Mouse (Mus musculus) limb, embryonic 10.5 days (tissue): ENCODE results near the gene Xlr3b. TPM values are rescaled to one million over a fixed set of nuclear protein-coding genes. Genes with fewer than 3 reads are reported as not detected.
"Not testable (repeated sequence)": the region's sequence is repeated elsewhere in the genome, so short reads cannot be mapped to it uniquely, and the experiment has no call there.

Experiments
- DNase-seq: peaks from one replicate; pipeline ENCODE4 v3.0.0-alpha.2; 2017; ENCODE audit warnings: low spot score
- H3K27ac ChIP-seq: fragments of 300-500 bp; sonication (generic); 2 replicates; pipeline ENCODE4 v1.5.1; 2016; ENCODE audit warnings: mild to moderate bottlenecking
- H3K27me3 ChIP-seq: fragments of 300-500 bp; sonication (generic); 2 replicates; pipeline ENCODE4 v1.6.1; 2016; ENCODE audit warnings: low read depth, mild to moderate bottlenecking; ENCODE audit not compliant: poor library complexity, severe bottlenecking
- H3K36me3 ChIP-seq: fragments of 300-500 bp; sonication (generic); 2 replicates; pipeline ENCODE4 v1.6.1; 2016; ENCODE audit warnings: mild to moderate bottlenecking, moderate library complexity
- H3K4me1 ChIP-seq: fragments of 300-500 bp; sonication (generic); 2 replicates; pipeline ENCODE4 v1.6.1; 2016
- H3K4me3 ChIP-seq: fragments of 300-500 bp; sonication (generic); 2 replicates; pipeline ENCODE4 v1.5.1; 2016; ENCODE audit warnings: mild to moderate bottlenecking, moderate library complexity
- H3K9me3 ChIP-seq: fragments of 300-500 bp; sonication (generic); replicated peaks from 2 replicates; pipeline ENCODE4 v1.6.1; 2016; ENCODE audit warnings: mild to moderate bottlenecking
- WGBS: fragments of 180-500 bp; shearing (Covaris S2); methylation state at CpG from one replicate; pipeline ENCODE4 v1.1.7; 2016; 5-methylcytosine and 5-hydroxymethylcytosine counted together
- polyA plus RNA-seq: library from polyadenylated mRNA; unstranded; fragments of >200 nt; fragmentation: Nextera tagmentation; extraction: Ambion mirVana; gene quantifications from 2 replicates; pipeline ENCODE4 v1.2.1, GENCODE M21; 2016

Xlr3b gene
- 9.5 and 11.9 TPM in 2 replicates for polyA plus RNA-seq

DNA sequence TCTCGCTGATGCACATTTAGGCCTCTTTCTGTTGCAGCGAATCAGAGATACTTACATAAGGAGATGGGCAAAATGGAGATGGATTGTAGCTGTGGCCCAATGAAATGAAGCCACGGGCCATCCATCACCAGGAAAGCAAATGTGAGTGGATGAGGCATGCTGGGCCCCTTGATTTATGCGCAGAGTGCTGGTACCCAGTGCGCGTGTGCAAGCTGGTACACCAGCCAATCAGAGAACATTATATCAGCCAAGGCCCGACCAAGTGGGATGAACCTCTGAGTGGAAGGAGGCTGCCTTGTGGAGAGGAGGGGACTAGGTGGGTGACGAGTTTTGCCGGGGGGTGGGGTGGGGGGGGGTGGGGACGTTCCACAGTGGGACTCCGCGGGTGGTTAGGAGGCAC is at the start of gene Xlr3b:
Gene Xlr3b (plus strand): TSS at position 274 of the 400 bp plus-strand sequence.
- not testable (repeated sequence) for H3K36me3 ChIP-seq, DNase-seq, H3K4me3 ChIP-seq, H3K27ac ChIP-seq, H3K4me1 ChIP-seq, H3K27me3 ChIP-seq, H3K9me3 ChIP-seq
- WGBS = 80% methylated on average over 12 of the region's 12 CpGs

DNA sequence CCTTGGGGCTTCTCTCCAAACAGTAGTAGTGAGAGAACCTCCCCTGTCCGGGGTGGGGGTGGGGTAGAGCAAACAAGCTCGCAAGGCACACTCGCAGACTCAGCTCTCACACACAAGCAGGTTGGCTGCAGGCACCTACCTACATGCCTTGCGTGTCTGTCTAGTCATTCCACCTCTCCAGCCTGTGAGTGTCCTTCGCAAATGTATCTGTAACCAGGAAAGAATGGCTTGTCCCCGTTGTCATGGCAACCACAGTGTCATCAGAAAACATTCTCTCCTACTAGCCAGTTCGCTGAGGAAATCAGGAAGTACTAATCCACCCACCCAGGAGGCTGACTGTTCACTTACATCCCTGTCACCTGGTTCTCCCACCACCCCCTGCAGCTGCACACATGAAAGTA is 48.8 kb upstream of the Xlr3b start:
- WGBS = no CpG with 5 or more reads among the region's 7 CpGs
- H3K4me1 ChIP-seq, H3K27ac ChIP-seq, H3K27me3 ChIP-seq, DNase-seq, H3K36me3 ChIP-seq, H3K9me3 ChIP-seq, H3K4me3 ChIP-seq: not testable (repeated sequence)

DNA sequence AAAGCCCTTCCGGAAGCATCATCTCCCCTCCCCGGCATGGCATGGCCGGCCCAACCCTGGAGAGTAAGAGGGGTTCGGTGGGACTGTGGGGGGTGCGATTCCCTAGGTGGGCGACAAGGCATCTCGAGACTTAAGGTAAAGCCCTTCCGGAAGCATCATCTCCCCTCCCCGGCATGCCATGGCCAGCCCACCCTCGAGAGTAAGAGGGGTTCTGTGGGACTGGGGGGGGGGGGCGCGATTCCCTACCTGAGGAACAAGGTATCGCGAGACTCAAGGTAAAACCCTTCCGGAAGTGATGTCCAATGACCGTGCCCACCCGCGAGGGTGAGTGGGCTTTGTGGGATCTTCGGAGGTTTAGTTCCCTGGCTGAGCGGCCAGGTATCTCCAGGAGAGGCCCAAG is 43.5 kb upstream of the Xlr3b start, which contains the start of gene Xlr5b:
Gene Xlr5b (plus strand): TSS at position 301 of the 400 bp plus-strand sequence.
- not testable (repeated sequence) for H3K4me3 ChIP-seq
- WGBS = no CpG with 5 or more reads among the region's 20 CpGs

DNA sequence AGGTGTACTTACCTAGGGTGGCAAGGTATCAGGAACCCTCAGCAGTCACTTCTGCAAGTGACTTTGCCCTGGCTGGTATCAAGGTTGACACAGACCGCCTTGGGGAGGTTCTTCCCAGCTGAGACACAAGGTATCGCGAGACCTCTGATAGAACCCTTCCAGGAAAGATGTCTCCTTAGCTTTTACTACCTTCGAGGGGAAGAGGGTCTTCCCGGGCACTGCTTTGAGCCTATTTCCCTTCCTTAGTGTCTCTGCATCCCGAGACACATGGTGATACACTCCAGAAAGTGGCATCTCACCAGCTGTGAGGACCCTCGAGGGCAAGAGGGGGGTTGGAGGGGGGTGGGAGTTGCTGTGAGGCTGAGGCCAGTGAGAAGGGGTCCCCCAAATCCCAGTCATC is 42.7 kb upstream of the Xlr3b start, which contains the start of gene DXBay18:
Gene DXBay18 (minus strand): TSS at position 101 of the 400 bp plus-strand sequence.
- not testable (repeated sequence) for H3K4me3 ChIP-seq, DNase-seq, H3K27ac ChIP-seq, H3K4me1 ChIP-seq, H3K9me3 ChIP-seq, H3K27me3 ChIP-seq, H3K36me3 ChIP-seq
- no CpG with 5 or more reads among the region's 7 CpGs for WGBS

More for the DNA sequence above, 43.5 kb upstream of the Xlr3b start, which contains the start of gene Xlr5b:
- not testable (repeated sequence) for H3K36me3 ChIP-seq, H3K4me1 ChIP-seq, H3K27me3 ChIP-seq, DNase-seq, H3K9me3 ChIP-seq, H3K27ac ChIP-seq

DNA sequence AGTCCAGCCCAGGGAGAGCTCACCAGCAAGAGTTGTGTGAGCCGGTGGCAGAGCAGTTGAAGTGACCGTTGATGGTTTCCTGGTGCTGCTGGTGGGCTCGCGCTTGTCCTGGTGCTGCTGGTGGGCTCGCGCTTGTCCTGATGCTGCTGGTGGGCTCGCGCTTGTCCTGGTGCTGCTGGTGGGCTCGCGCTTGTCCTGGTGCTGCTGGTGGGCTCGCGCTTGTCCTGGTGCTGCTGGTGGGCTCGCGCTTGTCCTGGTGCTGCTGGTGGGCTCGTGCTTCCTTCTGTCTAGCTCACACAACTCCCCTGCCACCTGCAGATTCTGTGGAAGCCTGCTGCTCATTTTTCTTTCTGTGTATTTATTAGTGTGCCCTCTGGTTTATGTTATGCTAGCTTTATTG is 15.1 kb upstream of the Xlr3b start, which contains the start of gene Spin2d:
Gene Spin2d (minus strand): TSS at position 101 of the 400 bp plus-strand sequence.
- DNase-seq, H3K4me3 ChIP-seq, H3K36me3 ChIP-seq, H3K9me3 ChIP-seq, H3K27ac ChIP-seq, H3K4me1 ChIP-seq, H3K27me3 ChIP-seq: not testable (repeated sequence)
- 90% methylated on average over 3 of the region's 15 CpGs for WGBS

DNA sequence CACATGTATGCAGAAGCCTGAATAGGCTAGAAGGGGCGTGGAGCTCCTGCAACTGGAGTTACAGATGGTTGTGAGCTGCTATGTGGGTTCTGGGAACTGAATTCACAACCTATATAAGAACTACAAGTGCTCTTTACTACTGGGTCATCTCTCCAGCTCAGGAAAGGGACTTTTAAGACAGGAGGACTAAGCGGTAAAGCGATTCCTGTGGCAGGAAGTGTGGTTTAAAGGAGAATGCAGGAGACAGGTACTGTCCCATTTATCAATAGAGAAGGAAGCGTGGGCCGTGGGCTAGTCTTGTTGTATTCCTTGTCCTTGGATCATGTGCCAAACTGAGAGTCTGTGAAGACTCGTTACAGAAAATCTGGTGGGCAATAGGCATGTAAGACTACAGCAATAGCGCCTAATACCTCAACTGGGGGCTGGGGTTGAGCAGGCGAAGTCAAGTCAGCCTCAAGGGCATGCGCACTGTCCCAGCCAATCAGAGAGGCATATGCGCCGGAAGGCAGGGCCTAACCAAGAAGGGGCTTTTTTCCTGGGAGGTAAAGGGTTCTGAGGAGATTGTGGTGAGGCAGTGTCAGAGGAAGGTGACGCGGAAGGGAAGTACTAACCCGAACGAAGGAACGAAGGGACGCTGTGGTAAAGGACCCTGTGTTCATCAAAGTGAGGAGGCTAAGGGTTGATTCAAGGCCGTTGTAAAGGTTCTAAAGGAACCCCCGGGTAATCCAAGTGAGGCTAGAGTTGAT is 22.0 kb downstream of the Xlr3b start, which contains the start of gene Xlr4b:
Gene Xlr4b (plus strand): TSS at position 515 of the 746 bp plus-strand sequence.
- not testable (repeated sequence) for H3K4me1 ChIP-seq, H3K36me3 ChIP-seq, H3K27me3 ChIP-seq, DNase-seq, H3K4me3 ChIP-seq, H3K27ac ChIP-seq, H3K9me3 ChIP-seq
- 87% methylated on average over 18 of the region's 19 CpGs for WGBS

DNA sequence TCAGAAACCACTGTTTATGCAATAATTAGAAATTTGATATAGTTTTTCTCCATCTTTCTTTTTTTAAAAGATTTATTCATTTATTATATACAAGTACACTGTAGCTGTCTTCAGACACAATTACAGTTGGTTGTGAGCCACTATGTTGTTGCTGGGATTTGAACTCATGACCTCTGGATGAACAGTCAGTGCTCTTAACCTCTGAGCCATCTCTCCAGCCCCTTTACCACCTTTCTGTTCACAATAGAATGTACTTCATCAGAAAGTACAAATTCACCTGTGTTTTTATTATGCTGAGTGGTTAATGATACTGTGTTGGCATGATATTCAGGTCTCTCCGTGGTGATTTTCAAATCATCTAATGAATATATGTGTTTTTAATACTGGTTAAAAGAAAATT is 33.4 kb downstream of the Xlr3b start:
- WGBS = 59% methylated on average over 1 of the region's 1 CpGs
- no peak overlapping the region for H3K27ac ChIP-seq
- H3K36me3 ChIP-seq = no peaks in the 10 kb centered on the region
- peaks cover 6% of the 10 kb centered on the region; the same call in 1 of the 2 replicates for H3K4me1 ChIP-seq
- no peak overlapping the region for H3K4me3 ChIP-seq
- H3K9me3 ChIP-seq = no peaks in the 10 kb centered on the region
- peaks cover 41% of the 10 kb centered on the region for H3K27me3 ChIP-seq
- DNase-seq = no peak

DNA sequence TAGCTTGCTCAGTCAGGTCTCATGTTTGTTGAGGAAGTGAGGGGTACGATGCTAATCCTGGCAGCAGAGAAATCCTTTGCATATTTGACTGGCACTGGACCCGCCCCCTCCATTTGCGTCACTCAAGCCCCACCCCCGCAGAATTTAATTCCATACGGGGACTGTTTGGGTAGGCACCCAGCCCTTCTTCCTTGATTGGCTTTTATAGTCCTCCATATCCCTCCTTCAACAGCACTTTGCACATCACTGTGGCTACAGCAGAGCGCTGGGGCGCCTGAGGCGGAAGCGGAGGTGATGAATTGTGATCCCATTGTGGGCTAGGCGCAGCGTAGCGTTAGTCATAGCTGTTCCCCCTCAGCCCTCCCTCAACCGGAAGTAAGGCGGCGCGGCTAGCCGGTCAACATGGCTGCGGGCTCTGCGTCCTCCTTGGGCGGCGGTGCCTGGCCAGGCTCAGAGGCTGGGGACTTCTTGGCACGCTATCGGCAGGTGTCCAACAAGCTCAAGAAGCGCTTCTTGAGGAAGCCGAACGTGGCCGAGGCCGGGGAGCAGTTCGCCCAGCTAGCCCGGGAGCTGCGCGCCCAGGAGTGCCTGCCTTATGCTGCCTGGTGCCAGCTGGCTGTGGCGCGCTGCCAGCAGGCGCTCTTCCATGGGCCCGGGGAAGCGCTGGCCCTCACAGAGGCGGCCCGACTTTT is 36.1 kb downstream of the Xlr3b start, which contains the start of gene F8a:
Gene F8a (plus strand): TSS at position 378 of the 692 bp plus-strand sequence.
- peaks cover 6% of the 10 kb centered on the region; the same call in 1 of the 2 replicates for H3K4me1 ChIP-seq
- peak within 1 kb of the TSS; percentile 65 for H3K4me3 ChIP-seq
- no peaks in the 10 kb centered on the region for H3K36me3 ChIP-seq
- peak within 1 kb of the TSS; percentile 85 for H3K27ac ChIP-seq
- peak; percentile 75 for DNase-seq
- no peaks in the 10 kb centered on the region for H3K9me3 ChIP-seq
- peaks cover 53% of the 10 kb centered on the region for H3K27me3 ChIP-seq
- 11% methylated on average over 39 of the region's 39 CpGs for WGBS

DNA sequence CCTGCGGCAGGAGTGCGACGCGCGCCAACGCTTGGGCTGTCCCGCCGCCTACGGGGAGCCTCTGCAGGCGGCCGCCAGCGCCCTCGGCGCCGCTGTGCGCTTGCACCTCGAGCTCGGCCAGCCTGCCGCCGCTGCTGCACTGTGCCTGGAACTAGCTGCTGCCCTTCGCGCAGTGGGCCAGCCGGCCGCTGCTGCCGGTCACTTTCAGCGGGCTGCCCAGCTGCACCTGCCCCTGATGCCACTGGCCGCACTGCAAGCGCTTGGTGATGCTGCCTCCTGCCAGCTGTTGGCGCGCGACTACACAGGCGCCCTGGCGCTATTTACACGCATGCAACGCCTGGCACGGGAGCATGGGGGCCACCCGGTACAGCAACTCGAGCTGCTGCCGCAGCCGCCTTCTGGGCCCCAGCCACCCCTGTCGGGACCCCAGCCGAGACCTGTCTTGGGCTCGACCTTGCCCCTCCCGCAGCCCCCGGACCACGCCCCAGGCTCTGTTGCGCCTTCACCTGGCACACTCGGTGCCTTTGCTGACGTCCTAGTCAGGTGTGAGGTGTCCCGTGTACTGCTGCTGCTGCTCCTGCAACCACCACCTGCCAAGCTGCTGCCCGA is 36.7 kb downstream of the Xlr3b start:
- Histone ChIP-seq H3K4me3 (peak overlapping the region; percentile 65), H3K9me3 (no peaks in the 10 kb centered on the region), H3K4me1 (peaks cover 6% of the 10 kb centered on the region; the same call in 1 of the 2 replicates), H3K36me3 (no peaks in the 10 kb centered on the region), H3K27ac (peak overlapping the region; percentile 85), H3K27me3 (peaks cover 53% of the 10 kb centered on the region)
- peak; percentile 47 for DNase-seq
- 19% methylated on average over 47 of the region's 51 CpGs for WGBS

DNA sequence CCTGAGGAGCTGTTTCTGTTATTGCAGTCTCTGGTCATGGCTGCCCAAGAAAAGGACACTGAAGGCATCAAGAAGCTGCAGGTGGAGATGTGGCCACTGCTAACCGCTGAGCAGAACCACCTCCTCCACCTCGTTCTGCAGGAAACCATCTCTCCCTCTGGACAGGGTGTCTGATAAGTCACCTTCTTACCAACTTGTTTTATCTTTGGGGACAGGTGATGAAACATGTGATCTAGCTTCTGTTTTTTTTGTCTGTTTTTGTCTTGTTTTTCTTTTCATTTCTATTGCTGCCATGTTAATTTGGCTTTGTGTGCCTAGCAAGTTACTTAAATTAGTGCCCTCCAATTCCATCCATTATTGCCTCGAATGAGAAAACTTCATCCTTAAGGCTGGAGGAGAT is 37.3 kb downstream of the Xlr3b start:
- DNase-seq = no peak

DNA sequence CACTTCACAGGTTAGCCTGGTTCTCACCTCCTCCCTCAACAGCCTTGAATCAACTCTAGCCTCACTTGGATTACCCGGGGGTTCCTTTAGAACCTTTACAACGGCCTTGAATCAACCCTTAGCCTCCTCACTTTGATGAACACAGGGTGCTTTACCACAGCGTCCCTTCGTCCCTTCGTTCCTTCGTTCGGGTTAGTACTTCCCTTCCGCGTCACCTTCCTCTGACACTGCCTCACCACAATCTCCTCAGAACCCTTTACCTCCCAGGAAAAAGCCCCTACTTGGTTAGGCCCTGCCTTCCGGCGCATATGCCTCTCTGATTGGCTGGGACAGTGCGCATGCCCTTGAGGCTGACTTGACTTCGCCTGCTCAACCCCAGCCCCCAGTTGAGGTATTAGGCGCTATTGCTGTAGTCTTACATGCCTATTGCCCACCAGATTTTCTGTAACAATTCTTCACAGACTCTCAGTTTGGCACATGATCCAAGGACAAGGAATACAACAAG is 50.9 kb downstream of the Xlr3b start, which contains the start of gene Xlr4c:
Gene Xlr4c (minus strand): TSS at position 310 of the 505 bp plus-strand sequence.
- H3K4me3 ChIP-seq, H3K36me3 ChIP-seq, H3K4me1 ChIP-seq, DNase-seq, H3K27ac ChIP-seq, H3K27me3 ChIP-seq, H3K9me3 ChIP-seq: not testable (repeated sequence)
- WGBS = 88% methylated on average over 14 of the region's 14 CpGs

More for the DNA sequence above, 37.3 kb downstream of the Xlr3b start:
- Histone ChIP-seq H3K27me3 (peaks cover 53% of the 10 kb centered on the region), H3K36me3 (no peaks in the 10 kb centered on the region), H3K9me3 (no peaks in the 10 kb centered on the region), H3K4me1 (peaks cover 6% of the 10 kb centered on the region; the same call in 1 of the 2 replicates), H3K4me3 (peak overlapping the region; percentile 65), H3K27ac (no peak overlapping the region)
- 41% methylated on average over 3 of the region's 3 CpGs for WGBS
